Mouse (Mus musculus) heart, embryonic 14.5 days (tissue): ENCODE measurements around the gene Tstd1. TPM values are rescaled to one million over a fixed set of nuclear protein-coding genes. Genes with fewer than 3 reads are reported as not detected.

Source experiments
- ATAC-seq: fragments of 200-750 bp; cut with Nextera tagmentation; 2 replicates; pipeline ENCODE4 v1.8.0; 2017; ENCODE audit warnings: low read depth, moderate TSS enrichment; ENCODE audit not compliant: insufficient number of reproducible peaks, insufficient read depth, low FRiP score
- H3K27ac ChIP-seq, 2 experiments: fragments of 200-500 bp in 1 of 2; fragments of 300-500 bp in 1 of 2; sonication (generic) in 1 of 2; replicated peaks in 1 of 2; 2 replicates each; pipeline ENCODE4 v1.5.1; 2012 to 2014; ENCODE audit warnings: low read depth in 2 of 2, low read length in 2 of 2, control low read depth in 1 of 2, mild to moderate bottlenecking in 1 of 2, mixed read lengths in 1 of 2; ENCODE audit not compliant: control insufficient read depth in 1 of 2, insufficient read depth in 1 of 2
- H3K27me3 ChIP-seq: fragments of 300-500 bp; sonication (generic); 2 replicates; pipeline ENCODE4 v1.6.1; 2014; ENCODE audit warnings: mild to moderate bottlenecking, low read length, control low read depth; ENCODE audit not compliant: control insufficient read depth, insufficient read depth
- H3K36me3 ChIP-seq: fragments of 300-500 bp; sonication (generic); 2 replicates; pipeline ENCODE4 v1.6.1; 2014; ENCODE audit warnings: mild to moderate bottlenecking, control low read depth, low read length, mixed read lengths; ENCODE audit not compliant: control insufficient read depth, insufficient read depth
- H3K4me1 ChIP-seq, 2 experiments: fragments of 200-500 bp in 1 of 2; fragments of 300-500 bp in 1 of 2; sonication (generic) in 1 of 2; 2 replicates each; pipeline ENCODE4 v1.6.1; 2012 to 2014; ENCODE audit warnings: low read length in 2 of 2, control low read depth in 1 of 2, mixed read lengths in 1 of 2; ENCODE audit not compliant: control insufficient read depth in 2 of 2, insufficient read depth in 2 of 2
- H3K4me2 ChIP-seq: fragments of 300-500 bp; sonication (generic); 2 replicates; pipeline ENCODE4 v1.6.1; 2014; ENCODE audit warnings: mild to moderate bottlenecking, low read length
- H3K4me3 ChIP-seq, 2 experiments: fragments of 200-500 bp in 1 of 2; fragments of 300-500 bp in 1 of 2; sonication (generic) in 1 of 2; 2 replicates each; pipeline ENCODE4 v1.5.1; 2012 to 2014; ENCODE audit warnings: low read length in 2 of 2, mild to moderate bottlenecking in 2 of 2, control low read depth in 1 of 2, low read depth in 1 of 2, moderate library complexity in 1 of 2; ENCODE audit not compliant: control insufficient read depth in 1 of 2, insufficient read depth in 1 of 2
- H3K9ac ChIP-seq: fragments of 300-500 bp; sonication (generic); 2 replicates; pipeline ENCODE4 v1.6.1; 2014; ENCODE audit warnings: mild to moderate bottlenecking, low read length
- H3K9me3 ChIP-seq: fragments of 300-500 bp; sonication (generic); 2 replicates; pipeline ENCODE4 v1.6.1; 2016; ENCODE audit warnings: low read length, control low read depth; ENCODE audit not compliant: control insufficient read depth
- WGBS: fragments of 180-500 bp; shearing (Covaris S2); extraction: QIAGEN DNeasy Blood & Tissue Kit; methylation state at CpG from one replicate; pipeline ENCODE4 v1.1.7; 2014; 5-methylcytosine and 5-hydroxymethylcytosine counted together
- polyA plus RNA-seq: library from polyadenylated mRNA; unstranded; fragments of >200 nt; fragmentation: Nextera tagmentation; extraction: Ambion mirVana; gene quantifications from 2 replicates; pipeline ENCODE4 v1.2.1, GENCODE M21; 2014

The Tstd1 gene
- polyA plus RNA-seq, 1 experiment from 2014 or later: 1.5 TPM

DNA sequence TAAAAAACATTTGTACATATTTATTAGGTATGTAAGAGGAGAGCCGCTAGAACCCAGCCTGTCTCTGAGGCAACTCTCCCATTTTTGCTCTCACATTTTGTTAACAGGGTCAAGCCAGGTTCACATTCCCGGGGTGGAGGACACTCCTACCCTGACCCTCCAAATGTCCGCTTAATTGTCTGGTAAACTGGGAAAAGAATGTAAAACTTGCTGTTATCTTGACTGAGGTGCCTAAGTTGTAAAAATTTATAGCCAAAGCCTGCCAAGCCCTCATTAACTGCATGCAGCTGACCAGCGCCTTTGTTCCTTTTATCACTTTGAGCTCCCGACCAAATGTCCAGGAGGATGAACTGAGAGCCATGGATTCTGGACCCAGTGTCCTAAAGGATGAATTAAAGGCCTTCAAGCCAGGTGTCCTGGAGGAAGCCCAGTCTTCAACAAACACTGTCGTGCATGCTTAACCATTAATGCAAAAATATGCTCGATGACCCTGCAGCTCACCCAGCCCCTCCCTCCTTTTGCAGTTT lies 16.7 kb downstream of the Tstd1 start:
- Histone ChIP-seq H3K4me2 (no peak overlapping the region), H3K9ac (no peak overlapping the region), H3K4me1 (peaks cover 13 to 17% of the 10 kb centered on the region in 2 experiments), H3K27me3 (no peaks in the 10 kb centered on the region), H3K27ac (no peak overlapping the region), H3K9me3 (no peaks in the 10 kb centered on the region), H3K36me3 (no peaks in the 10 kb centered on the region), H3K4me3 (no peak overlapping the region)
- no peak for ATAC-seq
- 52% methylated on average over 7 of the region's 7 CpGs for WGBS

DNA sequence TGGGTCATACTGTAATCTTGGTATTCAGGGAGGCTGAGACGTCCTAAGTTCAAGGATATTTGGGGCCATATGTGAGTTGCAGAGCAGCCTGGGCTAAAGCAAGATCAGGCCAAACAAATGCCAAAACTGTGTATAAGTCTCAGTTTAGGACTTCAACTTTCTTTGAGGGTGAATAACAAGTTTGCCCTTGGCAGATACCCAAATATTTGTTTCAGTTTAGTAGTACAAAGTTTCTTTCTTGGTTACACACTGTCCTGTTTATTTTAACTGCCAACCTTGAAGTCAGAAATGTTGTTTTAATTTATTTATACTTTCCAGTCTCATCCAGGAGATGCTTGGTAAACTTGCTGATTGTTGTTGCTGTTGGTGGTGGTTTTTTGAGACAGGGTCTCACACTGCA lies 17.3 kb downstream of the Tstd1 start:
- H3K9ac ChIP-seq: no peak overlapping the region
- no peak overlapping the region for H3K4me3 ChIP-seq
- no peak for ATAC-seq
- peaks cover 18 to 23% of the 10 kb centered on the region in 2 experiments for H3K4me1 ChIP-seq
- no peaks in the 10 kb centered on the region for H3K9me3 ChIP-seq
- H3K4me2 ChIP-seq: no peak overlapping the region
- no peak overlapping the region for H3K27ac ChIP-seq
- no peaks in the 10 kb centered on the region for H3K36me3 ChIP-seq
- WGBS: 75% methylated on average over 1 of the region's 1 CpGs
- H3K27me3 ChIP-seq: no peaks in the 10 kb centered on the region

DNA sequence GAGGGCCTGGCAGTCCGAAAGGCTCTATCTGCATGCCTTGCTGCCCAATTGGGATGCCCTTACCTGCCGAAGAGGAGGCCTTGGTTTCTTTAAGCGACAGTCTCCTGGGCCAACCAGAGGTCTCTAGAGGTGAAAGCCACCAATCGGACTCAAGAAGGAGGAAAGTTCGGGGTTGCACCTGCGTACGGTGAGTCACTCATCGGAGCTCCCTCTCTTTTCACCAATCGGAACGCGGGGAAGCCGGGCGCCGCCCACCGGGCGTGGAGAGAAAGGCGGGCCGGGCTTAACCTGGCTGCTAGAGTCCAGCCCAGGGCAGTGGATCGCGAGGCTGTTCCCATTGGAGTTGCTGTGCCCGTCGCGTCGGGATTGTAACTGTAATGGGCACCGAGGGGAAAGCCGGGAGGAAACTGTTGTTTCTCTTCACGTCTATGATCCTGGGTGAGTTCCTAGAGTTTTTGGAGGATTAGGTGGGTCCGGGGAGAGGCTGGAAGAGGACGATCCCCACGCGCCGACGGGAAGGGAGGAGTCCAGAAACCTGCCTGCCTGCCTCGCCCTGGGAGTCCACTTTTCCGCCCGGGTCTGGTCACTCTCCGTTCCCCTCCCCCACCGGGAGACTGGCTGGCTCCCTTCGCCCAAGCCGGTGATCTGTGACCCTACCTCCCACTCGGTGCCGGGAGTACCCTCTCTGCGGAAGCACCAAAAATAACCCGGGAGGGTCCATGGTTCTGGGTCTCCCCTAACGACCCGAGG lies 18.8 kb downstream of the Tstd1 start, which contains the start of gene F11r:
Gene F11r, plus strand, starts transcription at position 272 of the 750 bp plus-strand sequence.
- peak; percentile 63 for ATAC-seq
- no peaks in the 10 kb centered on the region for H3K9me3 ChIP-seq
- under 1% methylated on average over 46 of the region's 46 CpGs for WGBS
- peak within 1 kb of the TSS; percentile 75 to 81 for H3K4me3 ChIP-seq
- H3K4me1 ChIP-seq: peaks cover 29 to 37% of the 10 kb centered on the region in 2 experiments
- peak within 1 kb of the TSS; percentile 51 to 84 for H3K27ac ChIP-seq
- H3K27me3 ChIP-seq: no peaks in the 10 kb centered on the region
- no peaks in the 10 kb centered on the region for H3K36me3 ChIP-seq
- H3K4me2 ChIP-seq: peak within 1 kb of the TSS; percentile 80
- peak within 1 kb of the TSS; percentile 84 for H3K9ac ChIP-seq

DNA sequence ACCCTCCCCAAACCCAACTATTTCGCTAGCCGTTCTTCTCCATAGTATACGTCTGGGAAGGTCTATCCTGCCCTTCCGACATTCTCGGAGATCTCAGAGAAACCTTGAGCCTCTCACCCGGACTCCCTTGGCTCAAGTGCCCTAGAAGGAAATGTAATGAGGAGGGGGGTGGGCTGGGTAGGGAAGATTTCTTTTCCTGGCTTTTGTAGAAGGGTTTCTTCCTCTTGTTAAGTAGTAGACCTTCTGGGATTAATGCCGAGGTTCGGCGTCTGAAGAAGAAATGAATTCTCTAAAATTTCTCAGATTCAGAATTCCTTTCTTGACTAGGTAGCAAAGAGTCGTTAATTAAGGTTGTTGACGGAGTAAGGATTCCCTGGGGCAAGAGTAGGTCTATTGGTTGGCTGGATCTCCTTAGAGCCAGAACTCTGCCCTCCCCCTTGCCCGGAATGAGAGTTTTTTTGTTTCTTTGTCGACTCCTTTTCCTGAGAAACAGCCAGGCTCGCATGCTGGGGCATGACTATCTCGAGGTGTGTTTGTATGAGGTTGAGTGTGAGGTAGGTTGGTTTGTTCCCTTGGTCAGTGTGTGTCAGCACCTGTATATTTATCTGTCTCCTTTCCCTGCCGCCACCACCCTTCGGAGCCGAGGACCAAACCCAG lies 19.5 kb downstream of the Tstd1 start:
- ATAC-seq: no peak

DNA sequence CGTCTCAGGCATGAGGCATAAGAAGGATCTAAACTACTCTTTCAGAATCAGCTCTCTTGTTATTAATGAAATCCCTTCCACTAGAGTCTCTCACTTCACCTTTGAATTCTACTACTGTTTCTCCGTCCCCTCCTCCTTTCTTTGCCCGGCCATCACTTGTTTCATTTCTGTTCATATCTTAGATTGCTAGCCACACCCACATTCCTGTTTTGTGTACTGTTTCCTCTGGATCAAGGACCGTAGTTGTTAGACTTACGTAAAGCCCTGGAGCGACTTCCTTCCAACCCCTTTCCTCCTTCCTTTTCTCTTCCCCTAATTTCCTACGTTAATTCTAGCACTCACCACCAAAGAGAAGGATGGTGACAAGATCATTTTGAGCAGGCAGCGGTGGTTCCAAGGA lies 20.4 kb downstream of the Tstd1 start:
- ATAC-seq: no peak
- WGBS: 17% methylated on average over 8 of the region's 8 CpGs
- H3K36me3 ChIP-seq: no peaks in the 10 kb centered on the region
- peaks cover 5% of the 10 kb centered on the region; the same call in 1 of the 2 replicates for H3K9me3 ChIP-seq
- peak overlapping the region; percentile 80 for H3K4me2 ChIP-seq
- peak overlapping the region; percentile 84 for H3K9ac ChIP-seq
- H3K4me1 ChIP-seq: peaks cover 29 to 38% of the 10 kb centered on the region in 2 experiments
- peak overlapping the region; percentile 38 to 75 for H3K4me3 ChIP-seq
- peak overlapping the region; percentile 51 to 84 for H3K27ac ChIP-seq
- no peaks in the 10 kb centered on the region for H3K27me3 ChIP-seq

More for the DNA sequence above, 19.5 kb downstream of the Tstd1 start:
- peaks cover 29 to 38% of the 10 kb centered on the region in 2 experiments for H3K4me1 ChIP-seq
- no peaks in the 10 kb centered on the region for H3K36me3 ChIP-seq
- H3K9me3 ChIP-seq: no peaks in the 10 kb centered on the region
- H3K4me3 ChIP-seq: peak overlapping the region; percentile 75 to 81
- H3K27ac ChIP-seq: peak overlapping the region; percentile 51 to 84
- peak overlapping the region; percentile 80 for H3K4me2 ChIP-seq
- under 1% methylated on average over 18 of the region's 18 CpGs for WGBS
- peak overlapping the region; percentile 84 for H3K9ac ChIP-seq
- no peaks in the 10 kb centered on the region for H3K27me3 ChIP-seq

DNA sequence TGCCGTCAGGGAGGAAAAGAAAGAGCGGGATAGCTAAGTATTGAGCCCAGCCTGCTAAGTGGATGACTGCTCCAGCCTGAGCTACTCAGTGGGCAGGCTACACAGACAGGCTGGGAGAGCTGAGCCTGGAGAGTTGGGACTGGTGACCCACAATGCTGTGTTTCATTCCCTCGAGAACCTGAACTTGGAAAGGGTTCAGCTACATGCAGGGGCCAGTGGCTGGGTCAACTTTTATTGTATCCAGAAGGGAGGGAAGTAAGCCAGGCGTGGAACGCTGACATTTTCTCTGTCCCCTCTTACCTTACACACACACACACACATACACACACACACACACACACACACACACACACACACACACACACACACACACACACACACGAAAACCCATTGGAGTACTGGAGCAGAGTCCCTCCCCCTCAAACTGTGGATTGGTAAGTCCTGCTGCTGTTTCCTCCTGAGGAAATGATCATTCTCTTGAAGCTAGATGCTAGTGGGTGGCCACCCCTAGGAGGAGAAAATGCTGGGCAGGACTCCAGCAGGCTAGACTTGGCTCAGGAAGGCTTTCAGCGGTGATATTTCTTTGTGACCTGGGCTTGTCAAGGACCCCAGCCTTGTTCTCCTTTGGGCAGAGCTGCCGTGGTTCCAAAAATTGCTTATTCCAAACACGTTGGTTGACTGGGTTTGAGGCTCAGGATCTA lies 21.5 kb downstream of the Tstd1 start:
- Histone ChIP-seq H3K9me3 (peaks cover 5% of the 10 kb centered on the region; the same call in 1 of the 2 replicates), H3K4me3 (peak overlapping the region; percentile 10 to 75), H3K27me3 (no peaks in the 10 kb centered on the region), H3K36me3 (no peaks in the 10 kb centered on the region), H3K9ac (peak overlapping the region; percentile 84), H3K4me1 (peaks cover 29 to 38% of the 10 kb centered on the region in 2 experiments), H3K27ac (peak overlapping the region; percentile 76 to 84), H3K4me2 (peak overlapping the region; percentile 80)
- ATAC-seq: peak; percentile 48; the same call in 1 of the 2 replicates
- WGBS: 35% methylated on average over 9 of the region's 9 CpGs
